Mouse (Mus musculus): ENCODE data around the gene Lix1l. TPM values are rescaled to one million over a fixed set of nuclear protein-coding genes. Genes with fewer than 3 reads are reported as not detected.

The Lix1l gene
- 24.2 TPM for polyA plus RNA-seq (2012; fragmentation: generic; extraction: Trizol)
- long read RNA-seq, experiment 1, partial matches to known transcripts: 6 of 14 reads
- long read RNA-seq, experiment 1, other reads (novel, unspliced or antisense): 4 of 14 reads
- long read RNA-seq, experiment 2, partial matches to known transcripts: 0 of 2 reads
- long read RNA-seq, experiment 2, other reads (novel, unspliced or antisense): 1 of 2 reads

GRCm38 (mm10) chr3:96600639-96601250 is at the start of gene Lix1l:
Gene Lix1l, plus strand, starts transcription at chr3:96601149.
- peak within 1 kb of the TSS; percentile 83 for H3ac ChIP-seq (ENCODE audit: control insufficient read depth, insufficient read length, low read depth)
- H3K4me3 ChIP-seq (ENCODE audit: insufficient read depth, poor library complexity, severe bottlenecking): peak within 1 kb of the TSS; percentile 44
- peaks cover 43% of the 10 kb centered on the region for H3K79me2 ChIP-seq (ENCODE audit: control insufficient read depth, insufficient read depth)
- H3K79me3 ChIP-seq (ENCODE audit: low read depth): peaks cover 25% of the 10 kb centered on the region
- H3K27me3 ChIP-seq (ENCODE audit: control insufficient read depth, insufficient read depth, insufficient read length): no peaks in the 10 kb centered on the region
- TF ChIP-seq USF1 (IDR thresholded peaks at IDR 0.05; ENCODE audit: low read depth): no peak
- TF ChIP-seq MAX (IDR thresholded peaks at IDR 0.05): no peak
- TF ChIP-seq MYOG (IDR thresholded peaks at IDR 0.05; ENCODE audit: control insufficient read depth, extremely low read depth, insufficient read length): no peak
- TF ChIP-seq CEBPB (IDR thresholded peaks at IDR 0.05; ENCODE audit: low read depth): no peak
- TF ChIP-seq FOSL1 (IDR thresholded peaks at IDR 0.05; ENCODE audit: insufficient read depth, low read length, poor library complexity, severe bottlenecking): no peak
- no peak for TF ChIP-seq CTCF (IDR thresholded peaks at IDR 0.05; ENCODE audit: control insufficient read depth, insufficient read depth, insufficient read length)
- no peak for TF ChIP-seq MYOD1 (IDR thresholded peaks at IDR 0.05; ENCODE audit: control insufficient read depth, insufficient read length, low read depth)
- H3K36me3 ChIP-seq (ENCODE audit: control insufficient read depth, insufficient read depth): peaks cover 10% of the 10 kb centered on the region

GRCm38 (mm10) chr3:96551203-96551602 is 49.7 kb upstream of the Lix1l start:
- H3ac ChIP-seq (ENCODE audit: control insufficient read depth, insufficient read length, low read depth): peak overlapping the region; percentile 18
- H3K27me3 ChIP-seq (ENCODE audit: control insufficient read depth, insufficient read depth, insufficient read length): no peaks in the 10 kb centered on the region
- no peak overlapping the region for H3K4me3 ChIP-seq (ENCODE audit: insufficient read depth, poor library complexity, severe bottlenecking)
- no peak for TF ChIP-seq MYOD1 (IDR thresholded peaks at IDR 0.05; ENCODE audit: control insufficient read depth, insufficient read length, low read depth)
- TF ChIP-seq MAX (IDR thresholded peaks at IDR 0.05): no peak
- no peak for TF ChIP-seq CEBPB (IDR thresholded peaks at IDR 0.05; ENCODE audit: low read depth)
- TF ChIP-seq CTCF (IDR thresholded peaks at IDR 0.05; ENCODE audit: control insufficient read depth, insufficient read depth, insufficient read length): no peak
- TF ChIP-seq MYOG (IDR thresholded peaks at IDR 0.05; ENCODE audit: control insufficient read depth, extremely low read depth, insufficient read length): no peak
- no peak for TF ChIP-seq FOSL1 (IDR thresholded peaks at IDR 0.05; ENCODE audit: insufficient read depth, low read length, poor library complexity, severe bottlenecking)
- no peak for TF ChIP-seq USF1 (IDR thresholded peaks at IDR 0.05; ENCODE audit: low read depth)
- H3K36me3 ChIP-seq (ENCODE audit: control insufficient read depth, insufficient read depth): no peaks in the 10 kb centered on the region
- H3K79me3 ChIP-seq (ENCODE audit: low read depth): no peaks in the 10 kb centered on the region
- H3K79me2 ChIP-seq (ENCODE audit: control insufficient read depth, insufficient read depth): no peaks in the 10 kb centered on the region

DNA sequence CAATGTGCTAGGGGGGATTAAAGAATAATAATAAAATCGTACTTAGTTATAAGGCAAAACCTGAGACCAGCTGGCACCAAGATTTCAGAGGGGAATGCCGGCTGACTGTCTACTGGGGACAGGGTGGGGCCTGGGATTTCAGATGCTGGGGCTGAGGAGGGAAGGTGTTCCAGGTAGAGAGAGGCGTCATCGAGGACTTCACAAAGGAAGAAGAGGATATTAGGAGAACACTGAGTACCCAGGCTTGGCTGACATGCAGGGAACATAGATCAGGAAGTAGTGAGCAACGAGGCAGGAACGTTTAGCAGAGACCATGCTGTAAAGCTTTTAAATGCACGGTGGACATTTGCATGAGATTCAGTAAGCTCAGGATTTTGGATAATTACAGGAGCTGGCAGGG is 49.1 kb upstream of the Lix1l start:
- no peaks in the 10 kb centered on the region for H3K27me3 ChIP-seq (ENCODE audit: control insufficient read depth, insufficient read depth, insufficient read length)
- H3K79me3 ChIP-seq (ENCODE audit: low read depth): no peaks in the 10 kb centered on the region
- no peak overlapping the region for H3K4me3 ChIP-seq (ENCODE audit: insufficient read depth, poor library complexity, severe bottlenecking)
- no peak for TF ChIP-seq MAX (IDR thresholded peaks at IDR 0.05)
- TF ChIP-seq FOSL1 (IDR thresholded peaks at IDR 0.05; ENCODE audit: insufficient read depth, low read length, poor library complexity, severe bottlenecking): no peak
- TF ChIP-seq CEBPB (IDR thresholded peaks at IDR 0.05; ENCODE audit: low read depth): no peak
- no peak for TF ChIP-seq MYOG (IDR thresholded peaks at IDR 0.05; ENCODE audit: control insufficient read depth, extremely low read depth, insufficient read length)
- H3ac ChIP-seq (ENCODE audit: control insufficient read depth, insufficient read length, low read depth): no peak overlapping the region
- no peaks in the 10 kb centered on the region for H3K36me3 ChIP-seq (ENCODE audit: control insufficient read depth, insufficient read depth)
- H3K79me2 ChIP-seq (ENCODE audit: control insufficient read depth, insufficient read depth): no peaks in the 10 kb centered on the region

- Histone ChIP-seq H3K79me2 (ENCODE audit: control insufficient read depth, insufficient read depth) (no peaks in the 10 kb centered on the region), H3K79me3 (ENCODE audit: low read depth) (no peaks in the 10 kb centered on the region), H3K27me3 (ENCODE audit: control insufficient read depth, insufficient read depth, insufficient read length) (no peaks in the 10 kb centered on the region), H3K36me3 (ENCODE audit: control insufficient read depth, insufficient read depth) (no peaks in the 10 kb centered on the region), H3ac (ENCODE audit: control insufficient read depth, insufficient read length, low read depth) (no peak overlapping the region), H3K4me3 (ENCODE audit: insufficient read depth, poor library complexity, severe bottlenecking) (no peak overlapping the region)
- no peak for TF ChIP-seq CEBPB (IDR thresholded peaks at IDR 0.05; ENCODE audit: low read depth)
- TF ChIP-seq MAX (IDR thresholded peaks at IDR 0.05): no peak
- no peak for TF ChIP-seq CTCF (IDR thresholded peaks at IDR 0.05; ENCODE audit: control insufficient read depth, insufficient read depth, insufficient read length)
- TF ChIP-seq MYOD1 (IDR thresholded peaks at IDR 0.05; ENCODE audit: control insufficient read depth, insufficient read length, low read depth): no peak
Measured at GRCm38 (mm10) chr3:96553601-96554000, 47.3 kb upstream of the Lix1l start.

GRCm38 (mm10) chr3:96554251-96554650 is 46.7 kb upstream of the Lix1l start:
- Histone ChIP-seq H3K4me3 (ENCODE audit: insufficient read depth, poor library complexity, severe bottlenecking) (no peak overlapping the region), H3K27me3 (ENCODE audit: control insufficient read depth, insufficient read depth, insufficient read length) (no peaks in the 10 kb centered on the region), H3K79me2 (ENCODE audit: control insufficient read depth, insufficient read depth) (no peaks in the 10 kb centered on the region), H3ac (ENCODE audit: control insufficient read depth, insufficient read length, low read depth) (no peak overlapping the region), H3K36me3 (ENCODE audit: control insufficient read depth, insufficient read depth) (no peaks in the 10 kb centered on the region), H3K79me3 (ENCODE audit: low read depth) (no peaks in the 10 kb centered on the region)
- TF ChIP-seq MYOD1 (IDR thresholded peaks at IDR 0.05; ENCODE audit: control insufficient read depth, insufficient read length, low read depth) (no peak), CTCF (IDR thresholded peaks at IDR 0.05; ENCODE audit: control insufficient read depth, insufficient read depth, insufficient read length) (no peak), MAX (IDR thresholded peaks at IDR 0.05) (no peak), MYOG (IDR thresholded peaks at IDR 0.05; ENCODE audit: control insufficient read depth, extremely low read depth, insufficient read length) (no peak), CEBPB (IDR thresholded peaks at IDR 0.05; ENCODE audit: low read depth) (no peak), USF1 (IDR thresholded peaks at IDR 0.05; ENCODE audit: low read depth) (no peak), FOSL1 (IDR thresholded peaks at IDR 0.05; ENCODE audit: insufficient read depth, low read length, poor library complexity, severe bottlenecking) (no peak)
